25 mouse cellular contexts compared by ENCODE assay signal in genomic region chr2:48567871-48568270, GRCm38 (mm10).
DNase-seq lines count a peak whose midpoint lies in the region; ATAC-seq lines count a peak whose summit lies in the region.
"Had no signal": no experiment of that assay in that cellular context is flagged by ENCODE, and none has a peak within 500 bp of the region (broad histone marks: within the 10 kb centered on the region; RNA-seq: fewer than 3 reads in every experiment).

No protein-coding gene starts in this region.

- peak; percentile 48 for DNase-seq in embryonic facial prominence, embryonic 14.5 days (ENCODE audit: low spot score)
- no peak for DNase-seq in embryonic facial prominence, embryonic 10.5 days (ENCODE audit: low spot score)
- DNase-seq in retina, adult 2 months (ENCODE audit: low read depth, low spot score) = peak; percentile 40
- no peak for DNase-seq in retina, embryonic 14.5 days (ENCODE audit: low spot score)
- DNase-seq in large intestine, adult 2 months (ENCODE audit: low read depth, low spot score) = peak; percentile 52
- DNase-seq in adrenal gland, postnatal 4 days (ENCODE audit: low spot score in 2 of 2) = no peak
- DNase-seq: adrenal gland, postnatal 25 days; cerebellum, adult 9-11 months; gastrocnemius, postnatal 25 days; heart, adult 11 months; kidney, adult 11 months; kidney, postnatal 25 days; lung, embryonic 14.5 days; right cerebral cortex, postnatal 25 days; thymus, postnatal 14 days had no signal

- no peaks in the 10 kb centered on the region for H3K9me3 ChIP-seq in embryonic facial prominence, embryonic 14.5 days (ENCODE audit: control insufficient read depth, low read length)
- no peaks in the 10 kb centered on the region for H3K9me3 ChIP-seq in embryonic facial prominence, embryonic 10.5 days
- H3K9me3 ChIP-seq: embryonic facial prominence, embryonic 15.5 days; forebrain, embryonic 12.5 days; heart, embryonic 10.5 days; heart, embryonic 15.5 days; liver, embryonic 15.5 days; midbrain, embryonic 10.5 days; neural tube, embryonic 13.5 days; stomach, embryonic 15.5 days had no signal

- H3K9ac ChIP-seq in embryonic facial prominence, embryonic 14.5 days (ENCODE audit: low read depth, low read length) = no peak overlapping the region
- H3K9ac ChIP-seq: embryonic facial prominence, embryonic 15.5 days; forebrain, embryonic 12.5 days; heart, embryonic 15.5 days; liver, embryonic 15.5 days; lung, embryonic 14.5 days; neural tube, embryonic 13.5 days; stomach, embryonic 15.5 days had no signal

- ATAC-seq in embryonic facial prominence, embryonic 14.5 days (ENCODE audit: low read depth) = peak; percentile 88; the same call in 1 of the 2 replicates
- no peak for ATAC-seq in inflammation-experienced regulatory T-cells, adult 6 months
- ATAC-seq: hindbrain, embryonic 16.5 days had no signal

- H3K4me2 ChIP-seq in embryonic facial prominence, embryonic 14.5 days (ENCODE audit: low read depth, low read length) = no peak overlapping the region
- H3K4me2 ChIP-seq: embryonic facial prominence, embryonic 15.5 days; forebrain, embryonic 12.5 days; heart, embryonic 15.5 days; liver, embryonic 15.5 days; lung, embryonic 14.5 days; neural tube, embryonic 13.5 days; stomach, embryonic 15.5 days had no signal

- H3K4me1 ChIP-seq in embryonic facial prominence, embryonic 14.5 days (ENCODE audit: control insufficient read depth, insufficient read depth, low read length) = no peaks in the 10 kb centered on the region
- H3K4me1 ChIP-seq in embryonic facial prominence, embryonic 10.5 days = no peaks in the 10 kb centered on the region
- H3K4me1 ChIP-seq: embryonic facial prominence, embryonic 15.5 days; heart, embryonic 15.5 days; liver, embryonic 15.5 days; neural tube, embryonic 13.5 days had no signal

- no peaks in the 10 kb centered on the region for H3K36me3 ChIP-seq in embryonic facial prominence, embryonic 14.5 days (ENCODE audit: control insufficient read depth, insufficient read depth, low read length)
- H3K36me3 ChIP-seq in embryonic facial prominence, embryonic 10.5 days (replicated peaks) = no peaks in the 10 kb centered on the region
- H3K36me3 ChIP-seq: embryonic facial prominence, embryonic 15.5 days; forebrain, embryonic 12.5 days; heart, embryonic 10.5 days; heart, embryonic 15.5 days; liver, embryonic 15.5 days; midbrain, embryonic 10.5 days; neural tube, embryonic 13.5 days; stomach, embryonic 15.5 days had no signal

- no peaks in the 10 kb centered on the region for H3K27me3 ChIP-seq in embryonic facial prominence, embryonic 14.5 days (replicated peaks; ENCODE audit: control insufficient read depth, insufficient read depth, low read length)
- H3K27me3 ChIP-seq in embryonic facial prominence, embryonic 10.5 days (replicated peaks; ENCODE audit: low read depth, poor library complexity, severe bottlenecking) = no peaks in the 10 kb centered on the region
- H3K27me3 ChIP-seq: embryonic facial prominence, embryonic 15.5 days; forebrain, embryonic 12.5 days; heart, embryonic 15.5 days; liver, embryonic 15.5 days; neural tube, embryonic 13.5 days; stomach, embryonic 15.5 days had no signal

- no peak overlapping the region for H3K4me3 ChIP-seq in embryonic facial prominence, embryonic 14.5 days (ENCODE audit: low read depth, low read length)
- no peak overlapping the region for H3K4me3 ChIP-seq in embryonic facial prominence, embryonic 10.5 days
- H3K4me3 ChIP-seq: embryonic facial prominence, embryonic 15.5 days; forebrain, embryonic 12.5 days; heart, embryonic 10.5 days; heart, embryonic 15.5 days; liver, embryonic 15.5 days; midbrain, embryonic 10.5 days; neural tube, embryonic 13.5 days; stomach, embryonic 15.5 days had no signal

- H3K27ac ChIP-seq in embryonic facial prominence, embryonic 14.5 days (replicated peaks; ENCODE audit: low read depth, low read length) = no peak overlapping the region
- H3K27ac ChIP-seq in embryonic facial prominence, embryonic 10.5 days (replicated peaks) = no peak overlapping the region
- H3K27ac ChIP-seq: embryonic facial prominence, embryonic 15.5 days; forebrain, embryonic 12.5 days; heart, embryonic 10.5 days; heart, embryonic 15.5 days; liver, embryonic 15.5 days; midbrain, embryonic 10.5 days; neural tube, embryonic 13.5 days; stomach, embryonic 15.5 days had no signal

- 56% methylated on average over 6 of the region's 6 CpGs for WGBS in embryonic facial prominence, embryonic 14.5 days
- WGBS in embryonic facial prominence, embryonic 10.5 days = 59% methylated on average over 6 of the region's 6 CpGs
- 19% methylated on average over 6 of the region's 6 CpGs for WGBS in large intestine, adult 2 months

Comparison
In these comparisons a context has a peak if more than half of its experiments do, and no peak if none do; other contexts are left out.
1. DNase-seq: peak in embryonic facial prominence, embryonic 14.5 days (single experiment), retina, adult 2 months (single experiment) and large intestine, adult 2 months (single experiment); none in embryonic facial prominence, embryonic 10.5 days (single experiment), retina, embryonic 14.5 days (single experiment) and adrenal gland, postnatal 4 days (0 of 2).